Mouse (Mus musculus): ENCODE data around the gene Olfml2b.

Olfml2b gene

GRCm38 (mm10) chr1:170644255-170645205, at the start of gene Olfml2b:
Gene Olfml2b, plus strand, starts transcription at chr1:170644532.
- in situ Hi-C loops (cut with MboI), result no loop called here

DNA sequence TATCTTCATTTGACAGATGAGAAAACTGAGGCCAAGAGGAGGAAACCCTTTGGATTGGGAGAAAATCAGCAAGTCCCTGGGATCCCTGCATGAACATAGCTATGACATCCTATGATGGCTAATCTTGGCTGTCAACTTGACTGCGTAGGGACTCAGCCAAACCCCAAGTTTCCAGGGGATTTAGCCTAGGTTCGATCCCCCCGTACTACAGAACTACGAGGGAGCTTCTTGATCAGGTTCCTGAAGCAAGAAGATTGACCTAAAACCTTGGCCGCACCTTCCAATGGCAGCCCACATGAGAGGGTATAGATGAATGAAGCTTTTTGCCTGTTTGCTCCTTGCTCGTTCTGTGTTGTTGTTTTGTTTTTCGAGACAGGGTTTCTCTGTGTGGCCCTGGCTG, 49.8 kb upstream of the Olfml2b start:
- in situ Hi-C loops (cut with MboI), result no loop called here

- in situ Hi-C loops (cut with MboI), result no loop called here
Measured at GRCm38 (mm10) chr1:170605228-170606001, 38.9 kb upstream of the Olfml2b start.

- in situ Hi-C loops (cut with MboI), result no loop called here
Measured at GRCm38 (mm10) chr1:170607231-170607917, 37.0 kb upstream of the Olfml2b start.

- in situ Hi-C loops (cut with MboI), result no loop called here
Measured at GRCm38 (mm10) chr1:170608461-170609071, 35.8 kb upstream of the Olfml2b start.

DNA sequence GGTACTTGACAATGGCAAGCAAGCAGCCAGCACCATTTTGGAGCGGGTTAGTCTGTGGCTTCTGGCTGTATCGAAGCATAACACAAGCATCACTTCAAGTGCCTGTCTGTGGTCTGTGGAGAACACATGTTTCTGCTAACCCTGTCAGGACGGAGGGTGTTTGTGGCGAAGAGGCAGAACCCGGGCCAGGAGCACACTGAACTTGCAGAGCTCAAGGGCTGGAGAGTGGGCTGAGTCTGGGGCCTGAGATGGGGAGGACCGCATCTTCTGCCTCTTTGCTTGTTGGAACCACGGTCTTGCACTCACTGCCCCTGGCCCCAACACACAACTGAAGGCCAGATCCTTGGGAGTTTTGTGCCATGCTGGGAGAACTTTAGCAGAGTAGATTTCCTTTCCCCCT, 34.5 kb upstream of the Olfml2b start:
- in situ Hi-C loops (cut with MboI), result no loop called here

DNA sequence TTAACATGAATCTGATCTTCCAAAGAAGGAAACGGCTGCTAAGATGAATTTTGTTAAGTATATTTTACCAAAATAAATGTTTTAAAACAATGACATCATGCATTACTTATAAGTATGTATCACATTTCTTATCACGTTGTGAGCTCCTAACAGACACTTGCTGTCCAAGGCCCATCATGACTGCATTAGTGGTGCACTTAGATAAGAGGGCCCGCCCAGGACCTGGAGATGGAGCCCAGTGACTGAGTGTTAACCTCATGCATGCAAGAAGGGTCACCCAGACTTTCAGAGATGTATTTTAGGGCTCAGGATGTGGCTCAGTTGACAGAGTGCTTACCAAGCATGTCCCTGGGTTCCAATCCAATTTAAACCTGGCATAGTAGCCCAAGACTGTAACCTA, 34.0 kb upstream of the Olfml2b start:
- in situ Hi-C loops (cut with MboI), result no loop called here

GRCm38 (mm10) chr1:170610695-170611094, 33.6 kb upstream of the Olfml2b start:
- in situ Hi-C loops (cut with MboI), result no loop called here

- in situ Hi-C loops (cut with MboI), result no loop called here
Measured at GRCm38 (mm10) chr1:170611631-170612030, 32.7 kb upstream of the Olfml2b start.

GRCm38 (mm10) chr1:170612968-170613872, 31.1 kb upstream of the Olfml2b start:
- in situ Hi-C loops (cut with MboI), result no loop called here

DNA sequence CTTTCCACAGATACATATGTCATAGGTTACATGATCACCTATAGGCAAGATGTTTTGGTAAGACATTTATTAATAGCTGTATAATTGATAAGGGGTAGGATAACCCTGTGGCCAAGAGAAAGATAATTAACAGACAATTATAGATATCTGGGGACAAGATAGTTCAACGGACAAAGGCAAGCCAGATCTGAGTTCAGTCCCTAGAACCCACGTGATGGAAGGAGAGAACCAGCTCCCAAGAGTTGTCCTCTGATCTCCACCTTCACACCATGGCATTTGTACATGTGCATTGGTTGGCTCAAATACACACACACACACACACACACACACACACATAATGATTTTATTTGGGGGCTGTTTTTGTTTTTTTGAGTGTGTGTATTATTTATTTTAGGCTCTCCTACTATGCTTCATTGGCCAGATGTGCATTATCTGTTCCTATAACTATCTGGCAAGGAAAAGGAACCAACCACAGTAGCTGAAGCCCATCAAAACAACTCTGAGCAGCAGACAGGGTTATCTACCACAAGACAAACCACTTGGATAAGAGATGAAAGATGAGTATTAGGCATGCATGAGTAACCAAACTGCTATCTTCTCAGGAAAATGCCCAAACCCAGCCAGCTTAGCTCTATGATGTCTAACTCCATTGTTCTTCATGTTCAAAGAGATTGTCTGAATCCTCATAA, 24.5 kb upstream of the Olfml2b start:
- in situ Hi-C loops (cut with MboI), result no loop called here

GRCm38 (mm10) chr1:170622934-170623333, 21.4 kb upstream of the Olfml2b start:
- in situ Hi-C loops (cut with MboI), result no loop called here

GRCm38 (mm10) chr1:170623432-170623831, 20.9 kb upstream of the Olfml2b start:
- in situ Hi-C loops (cut with MboI), result no loop called here

- in situ Hi-C loops (cut with MboI), result loop anchor here (10.0 kb wide), 2 partner anchors 144 to 204 kb away; no protein-coding TSS in a partner anchor
Measured at GRCm38 (mm10) chr1:170630489-170630888, 13.8 kb upstream of the Olfml2b start.

DNA sequence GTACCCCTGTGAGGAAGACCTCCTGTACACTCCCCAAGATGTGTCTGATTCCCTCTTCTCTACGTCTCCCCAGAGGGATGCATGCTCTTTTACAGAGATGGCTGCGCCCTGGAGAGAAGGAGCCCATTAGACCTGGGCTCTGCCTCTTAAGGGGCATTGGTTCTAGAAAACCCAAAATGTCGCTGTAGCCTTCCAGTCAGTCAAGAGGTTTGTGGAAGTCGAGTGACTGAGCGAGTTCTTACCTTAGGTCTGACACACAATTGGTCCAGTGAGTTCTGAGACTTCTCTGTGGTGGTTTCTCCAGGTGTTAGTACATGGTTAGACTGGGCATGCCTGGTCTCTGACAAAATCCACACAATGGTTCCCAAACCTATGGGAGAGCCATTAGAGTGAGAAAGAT, 12.8 kb upstream of the Olfml2b start:
- in situ Hi-C loops (cut with MboI), result loop anchor here (10.0 kb wide), 2 partner anchors 143 to 203 kb away; no protein-coding TSS in a partner anchor

DNA sequence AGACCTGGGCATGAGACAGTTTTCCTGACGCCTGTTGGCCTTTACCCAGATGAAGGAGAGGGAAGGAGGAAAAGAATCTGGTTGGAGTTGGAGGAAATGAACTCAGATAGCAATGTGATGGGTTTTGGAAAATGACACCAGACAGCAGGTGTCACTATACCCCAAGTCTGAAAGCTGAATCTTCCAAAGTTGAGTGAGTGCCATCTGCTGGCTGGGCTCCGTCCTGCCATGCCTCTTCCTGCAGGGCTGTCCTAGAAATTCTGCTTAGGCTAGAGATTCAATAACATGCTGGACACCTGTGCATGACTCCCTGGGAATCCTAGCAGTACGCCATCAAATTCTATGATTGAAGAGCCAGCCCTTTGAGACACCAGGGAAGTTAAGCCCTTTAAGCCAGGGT, 11.9 kb upstream of the Olfml2b start:
- in situ Hi-C loops (cut with MboI), result loop anchor here (10.0 kb wide), 2 partner anchors 142 to 202 kb away; no protein-coding TSS in a partner anchor

GRCm38 (mm10) chr1:170632856-170633255, 11.5 kb upstream of the Olfml2b start:
- in situ Hi-C loops (cut with MboI), result loop anchor here (10.0 kb wide), 2 partner anchors 142 to 202 kb away; no protein-coding TSS in a partner anchor

DNA sequence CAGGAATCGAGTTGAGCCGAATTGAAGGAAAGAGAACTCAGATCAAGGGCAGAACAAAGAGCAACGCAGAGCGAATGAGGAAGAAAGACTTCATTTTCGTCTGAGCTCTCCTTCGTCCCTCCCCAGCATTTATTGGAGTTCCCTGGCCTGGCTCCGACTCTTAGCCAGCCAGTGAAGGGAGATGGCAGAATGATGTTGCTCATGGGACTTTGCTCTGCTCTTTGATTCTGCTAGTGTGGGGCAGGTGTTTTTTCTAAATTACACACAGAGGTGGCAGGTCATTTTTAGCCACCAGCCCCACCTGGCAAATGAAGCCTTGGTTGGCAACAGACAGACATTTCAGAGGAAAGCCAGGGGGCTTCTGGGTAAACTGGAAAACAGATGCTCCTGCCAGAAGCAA, 5.4 kb upstream of the Olfml2b start:
- in situ Hi-C loops (cut with MboI), result loop anchor here (10.0 kb wide), 2 partner anchors 136 to 196 kb away; no protein-coding TSS in a partner anchor

- in situ Hi-C loops (cut with MboI), result no loop called here
Measured at GRCm38 (mm10) chr1:170645896-170646605, 1.7 kb downstream of the Olfml2b start.

Data from mature B cell (primary cell).